Mouse (Mus musculus): ENCODE data around the gene Ttll8. TPM values are rescaled to one million over a fixed set of nuclear protein-coding genes. Genes with fewer than 3 reads are reported as not detected.

Ttll8 gene
- polyA plus RNA-seq, 1 experiment from 2014 or later = 0.17 TPM

DNA sequence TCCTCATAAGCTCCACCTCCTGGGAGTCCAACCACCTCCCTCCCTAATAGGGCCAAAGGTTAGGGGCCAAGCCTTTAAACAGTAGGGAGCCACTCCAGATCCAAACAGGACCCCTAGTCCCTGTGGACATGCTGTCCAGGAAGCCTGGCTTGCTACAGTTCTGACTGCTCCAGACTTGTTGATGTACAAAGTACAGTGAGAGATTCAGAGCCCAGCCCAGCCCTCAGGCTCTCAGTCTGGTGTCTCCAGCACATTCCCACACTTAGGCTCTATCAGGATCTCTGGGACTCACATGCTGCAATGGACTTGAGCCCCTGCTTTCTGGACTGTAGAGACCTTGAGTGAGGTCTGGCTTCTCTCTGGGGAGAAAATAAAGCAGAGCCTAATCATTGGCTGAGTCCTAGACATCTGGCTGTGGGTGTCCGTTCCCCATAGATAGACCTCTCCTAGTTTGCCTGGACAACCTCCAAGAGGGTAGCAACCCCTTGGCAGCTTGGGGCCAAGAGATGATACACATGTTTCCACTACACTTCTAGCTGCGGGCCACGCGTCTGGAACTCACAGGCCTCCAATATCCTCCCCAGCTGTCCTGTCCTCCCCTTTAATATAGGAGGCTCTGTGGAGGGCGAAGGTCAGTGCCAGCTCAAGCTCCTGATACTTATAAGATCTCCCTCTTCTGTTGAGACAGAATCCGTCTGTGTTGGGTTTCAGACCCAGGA lies 86.0 kb downstream of the Ttll8 start:
- Histone ChIP-seq H3K9ac (ENCODE audit: low read length) (no peak overlapping the region), H3K4me2 (ENCODE audit: low read length) (no peak overlapping the region), H3K27me3 (replicated peaks; ENCODE audit: control insufficient read depth, insufficient read depth, low read length) (no peaks in the 10 kb centered on the region), H3K4me1 (ENCODE audit: control insufficient read depth, insufficient read depth, low read length) (peaks cover 7% of the 10 kb centered on the region; the same call in 1 of the 2 replicates), H3K36me3 (ENCODE audit: control insufficient read depth, insufficient read depth, low read length) (peaks cover 31% of the 10 kb centered on the region), H3K27ac (ENCODE audit: low read depth, low read length) (no peak overlapping the region), H3K9me3 (replicated peaks; ENCODE audit: control insufficient read depth, low read length) (no peaks in the 10 kb centered on the region), H3K4me3 (ENCODE audit: low read depth, low read length) (no peak overlapping the region)
- WGBS = 93% methylated on average over 6 of the region's 6 CpGs
- DNase-seq (ENCODE audit: low spot score) (no peak), ATAC-seq (no peak)

DNA sequence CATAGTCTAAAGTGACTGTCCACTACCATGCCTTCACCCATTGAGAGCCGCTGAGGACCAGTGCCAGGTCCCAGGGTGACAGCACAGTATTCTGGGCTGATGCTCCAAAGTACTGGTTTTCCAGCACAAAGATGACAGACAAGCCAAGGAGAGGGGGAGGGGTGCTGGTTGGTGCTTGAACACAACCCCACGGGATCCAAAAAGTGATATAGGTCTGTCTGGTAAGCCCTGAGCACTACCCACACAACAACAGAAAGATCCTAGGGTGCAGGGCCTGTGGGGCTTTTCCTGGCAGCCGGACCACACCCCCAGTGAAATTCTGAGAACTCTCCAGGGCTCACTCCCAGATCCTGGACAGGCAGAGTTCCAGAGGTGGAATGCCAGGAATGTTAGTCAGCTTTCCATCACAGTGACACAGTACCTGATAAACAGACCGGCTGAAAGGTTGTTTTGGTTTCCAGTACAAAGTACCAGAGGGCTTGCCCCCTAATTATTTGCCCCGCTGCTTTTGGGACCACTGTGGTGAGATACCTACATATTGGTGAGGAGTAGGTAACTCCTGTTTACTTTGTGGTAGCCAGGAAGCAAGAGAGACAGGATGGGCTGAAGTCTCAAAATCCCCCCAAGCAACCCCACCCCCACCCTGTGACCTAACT lies 86.7 kb downstream of the Ttll8 start:
- no peak overlapping the region for H3K4me2 ChIP-seq (ENCODE audit: low read length)
- no peak overlapping the region for H3K9ac ChIP-seq (ENCODE audit: low read length)
- H3K4me1 ChIP-seq (ENCODE audit: control insufficient read depth, insufficient read depth, low read length) = peaks cover 7% of the 10 kb centered on the region
- H3K27me3 ChIP-seq (replicated peaks; ENCODE audit: control insufficient read depth, insufficient read depth, low read length) = no peaks in the 10 kb centered on the region
- H3K4me3 ChIP-seq (ENCODE audit: low read depth, low read length) = no peak overlapping the region
- DNase-seq (ENCODE audit: low spot score) (no peak), ATAC-seq (no peak)
- peaks cover 31% of the 10 kb centered on the region for H3K36me3 ChIP-seq (ENCODE audit: control insufficient read depth, insufficient read depth, low read length)
- no peaks in the 10 kb centered on the region for H3K9me3 ChIP-seq (replicated peaks; ENCODE audit: control insufficient read depth, low read length)
- peak overlapping the region; percentile 9; the same call in 1 of the 2 replicates for H3K27ac ChIP-seq (ENCODE audit: low read depth, low read length)
- 35% methylated on average over 5 of the region's 5 CpGs for WGBS

DNA sequence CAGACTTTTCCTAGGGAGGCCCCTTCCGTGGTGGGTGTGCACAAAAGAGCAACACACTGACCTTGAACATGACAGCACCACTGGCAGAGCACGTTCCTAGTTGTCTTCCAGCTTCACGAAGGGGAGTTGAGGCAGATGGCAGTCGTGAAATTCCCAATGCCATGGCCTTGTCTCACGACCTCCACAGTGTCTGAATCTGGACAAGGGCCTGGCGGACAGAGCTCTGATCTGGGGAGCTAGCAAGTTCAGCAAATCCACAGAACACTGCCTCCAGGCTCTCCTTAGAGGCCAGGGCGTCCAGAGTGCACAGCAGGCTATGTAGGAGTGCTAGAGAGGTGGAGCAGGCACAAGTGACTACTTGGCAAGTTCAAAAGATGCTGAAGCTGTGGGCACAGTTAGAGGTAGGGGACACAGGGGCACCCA lies 87.3 kb downstream of the Ttll8 start:
- H3K36me3 ChIP-seq (ENCODE audit: control insufficient read depth, insufficient read depth, low read length) = peaks cover 31% of the 10 kb centered on the region
- DNase-seq (ENCODE audit: low spot score) = no peak
- no peak for ATAC-seq
- H3K27me3 ChIP-seq (replicated peaks; ENCODE audit: control insufficient read depth, insufficient read depth, low read length) = no peaks in the 10 kb centered on the region
- peaks cover 7% of the 10 kb centered on the region for H3K4me1 ChIP-seq (ENCODE audit: control insufficient read depth, insufficient read depth, low read length)
- no peaks in the 10 kb centered on the region for H3K9me3 ChIP-seq (replicated peaks; ENCODE audit: control insufficient read depth, low read length)
- no peak overlapping the region for H3K27ac ChIP-seq (ENCODE audit: low read depth, low read length)
- no peak overlapping the region for H3K4me3 ChIP-seq (ENCODE audit: low read depth, low read length)
- no peak overlapping the region for H3K9ac ChIP-seq (ENCODE audit: low read length)
- H3K4me2 ChIP-seq (ENCODE audit: low read length) = no peak overlapping the region
- 61% methylated on average over 7 of the region's 7 CpGs for WGBS

DNA sequence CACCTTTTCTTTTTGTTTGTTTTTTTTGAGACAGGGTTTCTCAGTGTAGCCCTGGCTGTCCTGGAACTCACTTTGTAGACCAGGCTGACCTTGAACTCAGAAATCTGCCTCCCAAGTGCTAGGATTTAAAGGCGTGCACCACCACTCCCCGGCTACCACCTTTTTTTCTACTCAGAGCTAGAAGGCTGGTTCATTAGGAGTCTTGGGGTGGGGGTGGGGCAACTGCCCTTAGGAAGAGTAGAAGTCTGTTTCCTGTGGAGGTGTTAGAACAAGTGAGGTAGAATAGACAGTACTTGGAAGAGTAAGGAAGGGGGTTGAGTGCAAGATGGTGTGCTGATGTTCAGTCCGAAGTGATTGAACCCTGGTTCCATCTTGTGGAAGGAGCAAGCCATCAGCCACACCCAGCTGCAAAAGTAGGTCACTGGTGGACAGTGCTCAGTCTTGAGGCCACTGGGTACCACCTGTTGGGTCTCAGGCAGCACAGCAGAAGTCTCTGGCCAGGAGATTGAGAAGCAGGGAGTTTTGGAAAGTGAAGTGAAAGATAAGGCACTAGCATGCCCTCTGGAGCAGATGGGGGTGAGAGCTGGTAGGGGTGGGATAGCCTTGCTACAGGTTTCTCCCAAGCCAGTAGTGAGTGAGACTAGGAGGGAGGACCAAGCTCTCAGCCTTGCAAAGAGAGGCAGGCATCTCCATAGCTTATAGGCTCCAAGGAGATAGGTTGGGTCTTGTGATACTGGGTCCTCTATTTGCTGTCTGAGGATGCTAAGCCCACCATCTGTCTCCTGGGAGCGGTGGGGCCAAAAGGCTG lies 88.1 kb downstream of the Ttll8 start:
- WGBS = 88% methylated on average over 4 of the region's 4 CpGs

DNA sequence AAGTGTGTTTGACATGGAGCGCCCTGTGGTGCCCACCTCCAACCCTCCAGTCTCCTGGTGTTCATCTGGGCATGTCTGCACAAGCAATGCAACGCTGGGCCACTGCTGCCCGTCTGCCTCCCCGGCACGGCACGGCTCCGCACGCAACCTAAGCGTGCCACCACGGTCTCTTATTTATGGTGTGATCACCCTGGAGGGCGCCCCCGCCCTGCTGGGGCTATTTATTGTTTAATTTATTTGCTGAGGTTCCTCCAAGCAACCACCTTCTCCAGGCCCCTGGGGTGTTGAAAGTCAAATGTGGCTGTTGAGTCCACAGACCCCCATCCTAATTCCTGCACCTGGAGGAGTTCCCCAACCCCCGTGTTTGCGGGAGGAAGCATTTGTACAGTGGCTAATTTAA lies 89.2 kb downstream of the Ttll8 start:
- DNase-seq (ENCODE audit: low spot score) (no peak), ATAC-seq (no peak)
- 92% methylated on average over 14 of the region's 14 CpGs for WGBS
- Histone ChIP-seq H3K4me2 (ENCODE audit: low read length) (no peak overlapping the region; the same call in 1 of the 2 replicates), H3K27me3 (replicated peaks; ENCODE audit: control insufficient read depth, insufficient read depth, low read length) (no peaks in the 10 kb centered on the region), H3K9ac (ENCODE audit: low read length) (peak overlapping the region; percentile 18; the same call in 1 of the 2 replicates), H3K4me3 (ENCODE audit: low read depth, low read length) (no peak overlapping the region), H3K9me3 (replicated peaks; ENCODE audit: control insufficient read depth, low read length) (no peaks in the 10 kb centered on the region), H3K36me3 (ENCODE audit: control insufficient read depth, insufficient read depth, low read length) (peaks cover 31% of the 10 kb centered on the region), H3K4me1 (ENCODE audit: control insufficient read depth, insufficient read depth, low read length) (peaks cover 11% of the 10 kb centered on the region), H3K27ac (ENCODE audit: low read depth, low read length) (no peak overlapping the region)

More for the DNA sequence above, 88.1 kb downstream of the Ttll8 start:
- Histone ChIP-seq H3K9ac (ENCODE audit: low read length) (no peak overlapping the region), H3K4me2 (ENCODE audit: low read length) (no peak overlapping the region), H3K4me3 (ENCODE audit: low read depth, low read length) (no peak overlapping the region), H3K27me3 (replicated peaks; ENCODE audit: control insufficient read depth, insufficient read depth, low read length) (no peaks in the 10 kb centered on the region), H3K27ac (ENCODE audit: low read depth, low read length) (no peak overlapping the region), H3K9me3 (replicated peaks; ENCODE audit: control insufficient read depth, low read length) (no peaks in the 10 kb centered on the region), H3K4me1 (ENCODE audit: control insufficient read depth, insufficient read depth, low read length) (peaks cover 11% of the 10 kb centered on the region), H3K36me3 (ENCODE audit: control insufficient read depth, insufficient read depth, low read length) (peaks cover 31% of the 10 kb centered on the region)
- DNase-seq (ENCODE audit: low spot score) (no peak), ATAC-seq (no peak)

DNA sequence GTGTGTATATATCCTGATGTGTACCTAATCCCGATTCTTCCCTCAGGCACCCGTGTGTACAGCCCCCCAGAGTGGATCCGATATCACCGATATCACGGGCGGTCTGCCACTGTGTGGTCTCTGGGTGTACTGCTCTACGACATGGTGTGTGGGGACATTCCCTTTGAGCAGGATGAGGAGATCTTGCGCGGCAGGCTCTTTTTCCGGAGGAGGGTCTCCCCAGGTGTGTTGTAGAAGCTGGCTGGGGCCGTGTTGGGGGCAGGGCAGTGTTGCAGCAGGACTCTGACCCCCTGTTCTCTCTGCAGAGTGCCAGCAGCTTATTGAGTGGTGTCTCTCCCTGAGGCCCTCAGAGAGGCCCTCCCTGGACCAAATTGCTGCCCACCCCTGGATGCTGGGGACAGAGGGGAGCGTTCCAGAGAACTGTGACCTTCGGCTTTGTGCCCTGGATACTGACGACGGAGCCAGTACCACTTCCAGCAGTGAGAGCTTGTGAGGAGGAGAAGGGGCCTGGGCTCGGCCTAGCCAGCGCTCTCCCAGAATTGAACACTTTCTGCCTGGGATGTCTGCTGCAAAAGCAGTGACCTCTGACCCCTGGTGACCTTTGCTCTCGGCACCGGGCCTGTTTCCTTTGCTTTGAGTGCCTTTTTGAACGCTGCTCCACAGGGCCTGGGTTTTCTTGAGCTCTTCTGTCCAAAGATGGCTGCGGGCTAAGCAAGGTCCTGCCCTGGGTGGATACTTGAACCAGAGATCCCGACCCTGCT lies 89.8 kb downstream of the Ttll8 start:
- Histone ChIP-seq H3K27ac (ENCODE audit: low read depth, low read length) (peak overlapping the region; percentile 98), H3K36me3 (ENCODE audit: control insufficient read depth, insufficient read depth, low read length) (peaks cover 31% of the 10 kb centered on the region), H3K9me3 (replicated peaks; ENCODE audit: control insufficient read depth, low read length) (no peaks in the 10 kb centered on the region), H3K4me3 (ENCODE audit: low read depth, low read length) (peak overlapping the region; percentile 88), H3K4me1 (ENCODE audit: control insufficient read depth, insufficient read depth, low read length) (peaks cover 11% of the 10 kb centered on the region), H3K27me3 (replicated peaks; ENCODE audit: control insufficient read depth, insufficient read depth, low read length) (no peaks in the 10 kb centered on the region), H3K4me2 (ENCODE audit: low read length) (peak overlapping the region; percentile 92), H3K9ac (ENCODE audit: low read length) (peak overlapping the region; percentile 89)
- 54% methylated on average over 22 of the region's 22 CpGs for WGBS
- peak; percentile 8; the same call in 1 of the 2 replicates for ATAC-seq
- no peak for DNase-seq (ENCODE audit: low spot score)

DNA sequence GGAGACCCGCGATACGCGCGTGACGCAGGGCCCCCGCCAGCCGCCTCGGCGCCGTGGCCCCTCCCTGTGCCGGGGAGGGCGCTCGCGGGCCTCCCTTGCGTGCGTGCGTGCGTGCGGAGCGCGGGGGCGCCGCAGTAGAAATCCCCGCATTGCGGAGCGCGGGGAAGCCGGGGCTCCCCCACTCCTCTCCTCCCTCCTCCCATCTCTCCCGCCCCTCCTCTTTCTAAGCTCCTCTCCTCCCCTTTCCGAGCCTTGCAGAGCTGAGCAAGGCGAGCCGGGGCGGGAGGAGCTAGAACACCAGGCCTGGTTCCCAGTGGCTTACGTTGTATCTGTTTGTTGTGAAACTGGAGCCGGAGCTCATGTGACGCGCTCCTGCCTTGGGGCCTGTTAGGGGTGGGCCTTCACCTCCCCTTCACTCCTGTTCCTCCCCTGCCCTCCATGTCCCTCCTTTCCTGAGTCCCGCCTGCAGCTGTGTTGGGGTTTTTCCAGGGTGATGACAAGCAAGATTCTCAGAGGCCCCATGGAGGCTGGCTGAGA lies 90.5 kb downstream of the Ttll8 start:
- peak overlapping the region; percentile 89 for H3K9ac ChIP-seq (ENCODE audit: low read length)
- no peaks in the 10 kb centered on the region for H3K27me3 ChIP-seq (replicated peaks; ENCODE audit: control insufficient read depth, insufficient read depth, low read length)
- H3K4me2 ChIP-seq (ENCODE audit: low read length) = peak overlapping the region; percentile 92
- peaks cover 31% of the 10 kb centered on the region for H3K36me3 ChIP-seq (ENCODE audit: control insufficient read depth, insufficient read depth, low read length)
- peak; percentile 68 for ATAC-seq
- H3K9me3 ChIP-seq (replicated peaks; ENCODE audit: control insufficient read depth, low read length) = no peaks in the 10 kb centered on the region
- H3K4me3 ChIP-seq (ENCODE audit: low read depth, low read length) = peak overlapping the region; percentile 88
- WGBS = under 1% methylated on average over 24 of the region's 39 CpGs
- H3K27ac ChIP-seq (ENCODE audit: low read depth, low read length) = peak overlapping the region; percentile 98
- peak; percentile 96 for DNase-seq (ENCODE audit: low spot score)
- peaks cover 11% of the 10 kb centered on the region for H3K4me1 ChIP-seq (ENCODE audit: control insufficient read depth, insufficient read depth, low read length)
